Mouse (Mus musculus) heart, embryonic 14.5 days (tissue): ENCODE data around the gene Col9a2. TPM values are rescaled to one million over a fixed set of nuclear protein-coding genes. Genes with fewer than 3 reads are reported as not detected.

Source experiments
- ATAC-seq: fragments of 200-750 bp; cut with Nextera tagmentation; 2 replicates; pipeline ENCODE4 v1.8.0; 2017; ENCODE audit warnings: low read depth, moderate TSS enrichment; ENCODE audit not compliant: insufficient number of reproducible peaks, insufficient read depth, low FRiP score
- H3K27ac ChIP-seq, 2 experiments: fragments of 200-500 bp in 1 of 2; fragments of 300-500 bp in 1 of 2; sonication (generic) in 1 of 2; replicated peaks in 1 of 2; 2 replicates each; pipeline ENCODE4 v1.5.1; 2012 to 2014; ENCODE audit warnings: low read depth in 2 of 2, low read length in 2 of 2, control low read depth in 1 of 2, mild to moderate bottlenecking in 1 of 2, mixed read lengths in 1 of 2; ENCODE audit not compliant: control insufficient read depth in 1 of 2, insufficient read depth in 1 of 2
- H3K27me3 ChIP-seq: fragments of 300-500 bp; sonication (generic); 2 replicates; pipeline ENCODE4 v1.6.1; 2014; ENCODE audit warnings: mild to moderate bottlenecking, low read length, control low read depth; ENCODE audit not compliant: control insufficient read depth, insufficient read depth
- H3K36me3 ChIP-seq: fragments of 300-500 bp; sonication (generic); 2 replicates; pipeline ENCODE4 v1.6.1; 2014; ENCODE audit warnings: mild to moderate bottlenecking, control low read depth, low read length, mixed read lengths; ENCODE audit not compliant: control insufficient read depth, insufficient read depth
- H3K4me1 ChIP-seq, 2 experiments: fragments of 200-500 bp in 1 of 2; fragments of 300-500 bp in 1 of 2; sonication (generic) in 1 of 2; 2 replicates each; pipeline ENCODE4 v1.6.1; 2012 to 2014; ENCODE audit warnings: low read length in 2 of 2, control low read depth in 1 of 2, mixed read lengths in 1 of 2; ENCODE audit not compliant: control insufficient read depth in 2 of 2, insufficient read depth in 2 of 2
- H3K4me2 ChIP-seq: fragments of 300-500 bp; sonication (generic); 2 replicates; pipeline ENCODE4 v1.6.1; 2014; ENCODE audit warnings: mild to moderate bottlenecking, low read length
- H3K4me3 ChIP-seq, 2 experiments: fragments of 200-500 bp in 1 of 2; fragments of 300-500 bp in 1 of 2; sonication (generic) in 1 of 2; 2 replicates each; pipeline ENCODE4 v1.5.1; 2012 to 2014; ENCODE audit warnings: low read length in 2 of 2, mild to moderate bottlenecking in 2 of 2, control low read depth in 1 of 2, low read depth in 1 of 2, moderate library complexity in 1 of 2; ENCODE audit not compliant: control insufficient read depth in 1 of 2, insufficient read depth in 1 of 2
- H3K9ac ChIP-seq: fragments of 300-500 bp; sonication (generic); 2 replicates; pipeline ENCODE4 v1.6.1; 2014; ENCODE audit warnings: mild to moderate bottlenecking, low read length
- H3K9me3 ChIP-seq: fragments of 300-500 bp; sonication (generic); 2 replicates; pipeline ENCODE4 v1.6.1; 2016; ENCODE audit warnings: low read length, control low read depth; ENCODE audit not compliant: control insufficient read depth
- WGBS: fragments of 180-500 bp; shearing (Covaris S2); extraction: QIAGEN DNeasy Blood & Tissue Kit; methylation state at CpG from one replicate; pipeline ENCODE4 v1.1.7; 2014; 5-methylcytosine and 5-hydroxymethylcytosine counted together
- polyA plus RNA-seq: library from polyadenylated mRNA; unstranded; fragments of >200 nt; fragmentation: Nextera tagmentation; extraction: Ambion mirVana; gene quantifications from 2 replicates; pipeline ENCODE4 v1.2.1, GENCODE M21; 2014

Gene Col9a2
- polyA plus RNA-seq, 1 experiment from 2014 or later = 6.5 TPM

DNA sequence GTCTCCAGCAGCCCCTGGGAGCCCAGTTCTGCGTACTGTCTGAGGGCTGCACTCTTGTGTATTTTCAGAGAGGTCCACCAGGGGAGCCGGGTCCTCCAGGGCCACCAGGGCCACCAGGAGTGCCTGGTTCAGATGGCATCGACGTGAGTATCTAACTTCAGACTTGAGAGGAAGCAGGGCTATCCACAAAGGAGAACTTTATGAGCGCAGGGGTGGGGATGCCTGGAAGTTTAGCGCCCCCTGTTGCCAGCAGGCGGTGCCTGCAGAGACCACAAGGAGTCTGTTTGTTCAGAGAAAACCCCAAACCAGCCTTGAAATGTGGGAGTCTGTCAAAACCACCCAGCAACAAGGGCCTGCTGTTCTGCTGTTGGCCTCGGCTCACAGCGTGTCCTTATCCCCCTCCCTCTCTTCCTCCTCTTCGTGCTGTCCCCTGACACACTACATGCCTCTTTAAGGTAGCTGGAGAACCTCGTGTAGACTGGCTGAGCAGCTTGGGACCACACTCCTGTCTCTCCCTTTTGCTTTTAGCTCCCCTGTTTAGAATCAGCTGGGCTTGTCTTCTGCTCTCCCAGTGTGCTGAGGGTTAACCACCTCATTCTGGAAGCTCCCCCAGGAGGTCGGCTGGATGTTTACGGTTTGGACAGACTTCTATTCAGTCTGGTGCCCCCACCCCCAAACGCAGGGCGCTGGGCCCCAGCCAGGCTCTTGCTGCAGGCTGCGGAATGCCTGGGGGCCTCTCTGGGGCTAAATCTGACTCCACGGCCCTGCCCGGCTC, 1.9 kb downstream of the Col9a2 start:
- H3K9me3 ChIP-seq = no peaks in the 10 kb centered on the region
- peak overlapping the region; percentile 59 to 85 for H3K27ac ChIP-seq
- peaks cover 23% of the 10 kb centered on the region for H3K27me3 ChIP-seq
- H3K36me3 ChIP-seq = no peaks in the 10 kb centered on the region
- H3K4me3 ChIP-seq = peak overlapping the region in 1 of 2 experiments; percentile 12; a peak in 1 of 4 replicates
- peak overlapping the region; percentile 55 for H3K9ac ChIP-seq
- H3K4me2 ChIP-seq = peak overlapping the region; percentile 91
- H3K4me1 ChIP-seq = peaks cover 12 to 24% of the 10 kb centered on the region in 2 experiments
- WGBS = 8% methylated on average over 18 of the region's 18 CpGs
- ATAC-seq = 0 out of 2 replicates have a peak, but pooled peaks have one; percentile 61

DNA sequence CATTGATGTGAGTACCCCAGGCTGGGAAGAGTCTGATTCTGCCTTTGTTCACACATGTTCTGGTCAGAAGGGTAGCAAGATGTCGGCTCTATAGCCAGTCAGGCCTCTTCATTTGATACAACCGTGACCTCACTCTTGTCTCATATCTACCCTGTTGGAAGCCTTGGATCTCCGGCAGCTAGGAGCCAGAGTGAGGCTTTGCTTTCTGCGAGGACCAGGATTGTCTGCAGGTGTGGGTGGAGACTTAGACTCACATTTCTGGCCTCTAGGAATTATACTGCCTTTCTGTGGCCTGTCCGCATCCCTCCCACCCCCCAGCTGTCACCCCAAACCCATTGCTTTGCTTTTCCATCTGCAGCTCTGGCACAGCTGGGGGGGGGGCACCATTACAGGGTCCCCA, 3.3 kb downstream of the Col9a2 start:
- Histone ChIP-seq H3K4me2 (no peak overlapping the region), H3K4me1 (peaks cover 12 to 24% of the 10 kb centered on the region in 2 experiments), H3K9me3 (no peaks in the 10 kb centered on the region), H3K27me3 (peaks cover 23% of the 10 kb centered on the region), H3K27ac (no peak overlapping the region), H3K36me3 (no peaks in the 10 kb centered on the region), H3K4me3 (no peak overlapping the region), H3K9ac (no peak overlapping the region)
- ATAC-seq = no peak
- WGBS = 63% methylated on average over 5 of the region's 5 CpGs

DNA sequence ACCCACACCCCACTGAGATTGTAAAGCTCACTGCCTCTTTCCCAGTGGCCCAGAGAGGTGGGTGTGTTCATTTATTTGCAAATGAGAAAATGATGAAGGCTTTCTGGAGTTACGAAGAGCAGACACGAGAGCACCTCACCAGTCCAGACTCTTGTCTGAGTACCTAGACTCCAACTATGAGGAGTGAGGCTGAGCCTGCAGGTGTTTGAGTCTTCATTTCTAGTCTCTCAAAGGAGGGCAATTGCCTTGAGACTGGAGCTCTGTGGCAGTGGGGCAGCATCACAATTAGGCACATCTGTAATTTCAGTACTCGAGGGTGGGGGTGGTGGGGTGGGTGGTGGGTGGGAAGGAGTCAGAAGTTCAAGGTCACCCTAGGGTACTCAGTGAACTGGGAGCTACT, 3.8 kb downstream of the Col9a2 start:
- Histone ChIP-seq H3K27ac (no peak overlapping the region), H3K4me2 (no peak overlapping the region), H3K9me3 (no peaks in the 10 kb centered on the region), H3K36me3 (no peaks in the 10 kb centered on the region), H3K27me3 (peaks cover 23% of the 10 kb centered on the region), H3K9ac (no peak overlapping the region), H3K4me3 (no peak overlapping the region), H3K4me1 (peaks cover 12 to 24% of the 10 kb centered on the region in 2 experiments)
- no peak for ATAC-seq
- WGBS = 77% methylated on average over 3 of the region's 3 CpGs

DNA sequence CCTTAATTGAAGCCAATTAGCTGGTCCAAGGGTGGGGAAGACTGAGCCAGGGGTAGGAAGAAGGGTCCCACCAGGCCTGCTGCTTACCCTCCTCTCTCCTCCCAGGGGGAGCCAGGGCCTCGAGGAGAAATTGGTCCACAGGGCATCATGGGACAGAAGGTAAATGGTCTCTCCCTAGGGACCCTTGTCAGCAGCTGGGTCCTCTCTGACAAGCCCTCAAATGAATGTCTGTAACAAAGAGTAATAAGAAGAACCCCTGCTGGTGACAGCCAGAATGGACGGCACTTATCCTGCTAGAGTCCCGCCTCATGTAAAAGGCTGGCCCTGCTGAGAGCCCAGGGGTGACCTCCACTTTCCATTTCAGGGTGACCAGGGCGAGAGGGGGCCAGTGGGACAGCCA, 12.7 kb downstream of the Col9a2 start:
- Histone ChIP-seq H3K27ac (no peak overlapping the region), H3K4me2 (peak overlapping the region; percentile 51), H3K36me3 (no peaks in the 10 kb centered on the region), H3K4me3 (no peak overlapping the region), H3K9ac (0 out of 2 replicates have a peak overlapping the region, but pooled peaks have one; percentile 38), H3K9me3 (no peaks in the 10 kb centered on the region), H3K27me3 (peaks cover 9% of the 10 kb centered on the region), H3K4me1 (peaks cover 9 to 11% of the 10 kb centered on the region in 2 experiments)
- no peak for ATAC-seq
- 28% methylated on average over 4 of the region's 4 CpGs for WGBS

DNA sequence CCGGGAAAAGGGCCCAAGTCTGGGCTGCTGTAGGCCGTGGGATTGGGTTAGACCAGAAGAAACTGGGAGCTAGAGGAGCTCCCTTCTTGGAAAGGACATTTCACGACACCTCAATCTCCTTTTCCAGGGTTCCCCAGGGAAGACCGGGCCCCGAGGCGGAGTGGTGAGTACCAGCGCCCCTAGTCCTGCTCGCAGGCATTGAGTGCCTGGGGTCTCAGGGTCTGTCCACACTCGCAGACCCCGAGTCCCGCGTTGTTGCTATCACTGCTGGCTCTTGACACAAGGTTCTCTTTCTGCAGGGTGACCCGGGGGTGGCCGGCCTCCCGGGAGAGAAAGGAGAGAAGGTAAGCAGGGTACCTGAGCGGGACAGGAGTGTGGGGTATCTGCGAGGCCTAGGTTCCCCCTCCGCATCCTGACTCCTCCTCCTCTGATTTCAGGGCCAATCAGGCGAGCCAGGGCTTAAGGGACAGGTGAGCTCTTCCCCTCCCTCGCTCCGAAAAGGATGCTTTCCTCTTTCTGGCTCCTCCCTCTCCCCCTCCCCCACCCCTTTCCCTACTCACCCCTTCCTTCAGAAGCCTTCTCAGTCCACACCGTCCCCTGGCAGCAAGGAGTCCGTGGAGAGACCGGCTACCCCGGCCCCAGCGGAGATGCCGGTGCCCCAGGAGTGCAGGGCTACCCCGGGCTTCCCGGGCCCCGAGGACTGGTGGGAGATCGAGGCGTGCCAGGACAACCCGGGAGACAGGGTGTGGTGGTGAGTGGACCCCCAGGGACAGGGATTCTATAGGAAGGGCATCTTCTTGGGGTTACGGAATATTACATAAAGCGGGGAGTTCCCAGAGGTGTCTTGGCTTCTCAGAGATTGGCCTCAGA, 13.5 kb downstream of the Col9a2 start:
- ATAC-seq = no peak
- peaks cover 9 to 11% of the 10 kb centered on the region in 2 experiments for H3K4me1 ChIP-seq
- peaks cover 9% of the 10 kb centered on the region for H3K27me3 ChIP-seq
- H3K36me3 ChIP-seq = no peaks in the 10 kb centered on the region
- H3K4me2 ChIP-seq = peak overlapping the region; percentile 51
- no peaks in the 10 kb centered on the region for H3K9me3 ChIP-seq
- no peak overlapping the region for H3K27ac ChIP-seq
- peak overlapping the region; percentile 38 for H3K9ac ChIP-seq
- 15% methylated on average over 35 of the region's 35 CpGs for WGBS
- H3K4me3 ChIP-seq = peak overlapping the region in 1 of 2 experiments; percentile 0; a peak in 1 of 4 replicates

DNA sequence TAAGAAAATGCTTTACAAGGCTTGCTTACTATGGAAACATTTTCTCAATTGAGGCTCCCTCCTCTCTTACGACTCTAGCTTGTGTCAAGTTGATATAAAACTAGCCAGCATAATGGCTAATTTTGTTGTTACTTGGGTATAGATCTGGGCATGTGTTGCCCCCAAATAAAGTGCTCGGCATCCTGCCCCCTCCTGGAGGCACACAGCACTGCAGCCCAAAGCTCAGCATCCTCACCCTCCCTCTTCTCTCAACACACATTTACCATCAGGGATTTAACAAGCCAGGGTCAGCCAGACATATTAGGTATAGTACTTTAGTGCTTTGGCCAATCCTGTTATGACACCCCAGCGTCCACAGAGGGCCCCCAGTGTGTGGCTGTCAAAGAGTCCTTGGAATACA, 17.2 kb downstream of the Col9a2 start:
- Histone ChIP-seq H3K9me3 (no peaks in the 10 kb centered on the region), H3K4me2 (no peak overlapping the region), H3K4me1 (peaks cover 9 to 11% of the 10 kb centered on the region in 2 experiments), H3K27ac (no peak overlapping the region), H3K36me3 (peaks cover 23% of the 10 kb centered on the region), H3K4me3 (no peak overlapping the region), H3K9ac (no peak overlapping the region), H3K27me3 (peaks cover 9% of the 10 kb centered on the region)
- ATAC-seq = no peak
- 49% methylated on average over 3 of the region's 3 CpGs for WGBS

DNA sequence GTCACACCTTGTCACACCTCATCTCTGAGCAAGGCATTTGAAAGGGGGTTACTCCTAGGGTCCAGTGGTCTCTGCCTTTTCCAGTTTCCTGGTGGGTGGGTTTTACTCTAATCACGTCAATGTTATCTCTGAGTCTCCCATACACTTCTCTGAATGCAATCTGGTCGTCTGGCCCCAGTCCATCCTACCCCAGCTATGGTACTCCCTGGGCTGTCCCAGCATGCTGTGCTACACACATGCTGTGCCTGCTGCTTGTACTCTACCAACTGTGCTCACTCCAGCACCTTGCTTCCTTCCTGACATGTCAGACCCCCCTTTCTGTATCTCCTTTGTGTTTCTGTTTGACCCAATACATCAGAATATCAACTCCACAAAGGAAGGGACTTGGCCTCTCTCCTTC, 17.8 kb downstream of the Col9a2 start:
- no peak overlapping the region for H3K4me3 ChIP-seq
- no peak overlapping the region for H3K4me2 ChIP-seq
- H3K4me1 ChIP-seq = peaks cover 6 to 10% of the 10 kb centered on the region in 2 experiments
- H3K36me3 ChIP-seq = peaks cover 27% of the 10 kb centered on the region
- no peak overlapping the region for H3K27ac ChIP-seq
- 43% methylated on average over 2 of the region's 2 CpGs for WGBS
- H3K27me3 ChIP-seq = peaks cover 9% of the 10 kb centered on the region
- H3K9ac ChIP-seq = no peak overlapping the region
- no peaks in the 10 kb centered on the region for H3K9me3 ChIP-seq
- ATAC-seq = no peak
